Mouse (Mus musculus) cerebellum, postnatal 36 days (tissue): ENCODE data around the gene Orai1.

Experiments used
- DNase-seq, 2 experiments: peaks; one replicate each; pipeline ENCODE4 v3.0.0; 2021 to 2022; ENCODE audit warnings: mixed read lengths in 2 of 2

The Orai1 gene

DNA sequence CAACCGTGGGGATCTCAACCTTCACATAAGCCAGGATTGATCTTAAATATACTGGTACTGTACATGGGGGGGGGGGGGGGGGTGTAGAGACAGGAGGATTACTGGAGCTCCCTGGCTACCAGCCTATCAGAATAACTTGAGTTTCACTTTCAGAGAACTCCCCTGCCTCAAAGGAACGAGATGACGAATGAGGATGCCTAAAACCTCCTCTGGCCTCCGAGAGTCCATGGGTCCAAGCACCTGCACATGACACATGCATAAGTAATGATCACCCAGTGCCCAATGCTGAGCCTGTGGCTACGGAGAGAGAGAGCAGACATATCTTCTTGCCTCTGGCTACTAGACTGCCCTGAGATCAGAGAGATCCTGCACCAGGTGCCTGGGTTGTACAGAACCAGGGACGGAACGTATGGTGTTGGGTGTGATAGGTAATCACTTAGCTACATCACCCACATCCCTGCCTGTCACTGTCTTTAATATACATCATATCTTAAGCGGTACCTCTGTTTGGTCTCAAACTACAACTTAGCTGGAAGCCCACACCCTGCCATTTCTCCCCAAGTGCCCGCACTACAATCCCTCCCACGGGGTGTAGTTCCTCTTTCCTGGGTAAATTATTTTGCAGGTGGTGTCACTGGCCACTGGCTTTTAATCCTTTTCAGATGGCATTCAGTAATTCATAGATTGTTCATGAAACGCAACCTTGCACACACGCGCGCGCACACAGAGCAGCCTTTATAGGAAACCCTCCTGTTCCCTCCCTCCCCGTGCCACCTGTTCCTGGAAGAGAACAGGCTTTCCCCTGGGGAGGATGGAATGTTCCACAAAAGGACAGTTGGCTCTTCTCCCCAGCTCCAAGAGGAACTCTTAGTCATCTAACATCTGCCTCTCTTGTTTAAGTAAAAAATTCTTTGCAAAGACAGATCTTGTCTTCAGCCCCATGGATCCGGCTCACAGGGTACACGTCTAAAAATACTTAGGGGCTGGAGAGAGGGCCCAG, 17.4 kb upstream of the Orai1 start:
- DNase-seq: peak; percentile 43 to 55

- DNase-seq: no peak
Measured at GRCm38 (mm10) chr5:123000901-123001300, 14.0 kb upstream of the Orai1 start.

DNA sequence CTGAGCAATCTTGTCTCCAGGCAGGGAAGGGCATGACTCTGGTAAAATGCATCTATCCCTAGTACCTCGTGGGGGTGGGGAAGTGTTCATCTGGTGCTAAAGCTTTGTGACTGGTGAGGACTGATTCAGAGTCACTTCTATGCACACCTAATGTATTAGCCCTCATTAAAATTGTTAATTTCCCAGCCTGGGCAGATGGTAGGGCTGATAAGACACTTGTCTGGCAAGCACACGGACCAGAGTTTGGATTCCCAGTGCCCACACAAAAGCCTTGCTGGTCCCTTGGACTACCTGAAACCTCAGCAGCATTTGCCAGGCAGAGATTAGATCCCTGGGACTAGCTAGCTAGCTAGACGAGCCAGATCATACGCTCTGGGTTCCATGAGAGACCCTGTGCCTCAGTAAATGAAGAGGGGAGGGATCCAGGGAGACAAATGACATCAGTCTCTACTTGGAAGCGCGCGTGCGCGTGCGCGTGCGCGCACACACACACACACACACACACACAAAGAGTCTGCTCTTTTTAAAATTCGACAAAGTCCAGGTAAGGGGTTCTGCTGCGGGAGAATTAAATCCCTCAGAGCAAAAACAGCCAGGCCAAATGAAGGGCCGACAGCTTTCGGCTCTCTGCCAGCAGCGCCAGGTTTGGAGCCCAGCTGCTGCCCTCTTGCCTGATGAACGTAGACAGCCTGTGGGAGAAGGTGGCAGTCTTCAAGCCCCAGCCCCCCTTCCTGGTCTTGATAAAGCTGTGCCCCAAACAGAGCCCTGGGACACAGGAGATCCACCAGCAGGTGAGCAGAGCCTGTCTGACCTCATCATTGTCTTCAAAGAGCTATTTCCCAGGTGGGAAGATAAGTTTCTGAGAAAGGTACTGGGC, 8.9 kb upstream of the Orai1 start:
- DNase-seq: peak; percentile 51 to 65

- peak in 1 of 2 experiments; percentile 12 for DNase-seq
Measured at GRCm38 (mm10) chr5:123008877-123009493, 5.9 kb upstream of the Orai1 start.

DNA sequence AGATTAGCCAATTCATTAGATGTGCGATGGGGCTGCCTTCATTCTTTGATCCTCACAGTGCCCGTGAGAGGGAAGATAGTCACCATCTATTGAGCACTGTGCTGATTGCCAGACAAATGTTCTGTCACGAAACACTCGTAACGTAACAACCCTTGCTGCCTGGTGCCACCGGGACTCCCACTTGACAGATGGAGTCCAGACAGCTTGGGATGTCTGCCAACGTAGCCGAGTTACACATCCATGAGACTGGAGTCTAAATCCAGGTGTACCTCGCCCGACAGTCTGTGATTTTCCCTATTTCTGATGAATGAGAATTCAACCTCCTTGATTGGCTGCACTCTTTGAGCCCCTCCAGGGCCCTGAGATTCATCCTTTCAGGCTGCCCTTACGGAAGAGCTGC, 5.0 kb upstream of the Orai1 start:
- DNase-seq: peak; percentile 66 to 71

GRCm38 (mm10) chr5:123010806-123011205, 4.1 kb upstream of the Orai1 start:
- peak in 1 of 2 experiments; percentile 19 for DNase-seq

DNA sequence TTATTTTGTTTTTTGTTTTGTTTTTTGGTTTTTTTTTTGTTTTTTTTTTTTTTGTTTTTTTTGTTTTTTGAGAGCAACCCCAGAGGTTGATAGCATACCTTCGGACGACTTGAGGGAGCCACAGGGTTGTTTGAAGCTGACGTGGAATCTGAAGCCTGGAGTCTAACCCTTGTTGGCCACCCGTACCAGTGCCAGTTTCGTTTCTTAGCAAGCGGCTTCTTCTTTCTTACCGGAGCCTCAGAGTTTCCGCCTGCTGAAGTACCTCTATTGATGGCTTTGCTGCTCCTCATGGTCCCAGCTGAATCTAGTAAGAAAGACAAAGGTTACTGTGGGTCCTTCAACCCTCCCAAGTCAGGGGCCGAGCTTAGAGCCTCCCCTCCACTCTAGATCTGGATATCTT, 3.2 kb upstream of the Orai1 start:
- no peak for DNase-seq

- peak; percentile 71 to 74 for DNase-seq
Measured at GRCm38 (mm10) chr5:123013599-123014315, 1.1 kb upstream of the Orai1 start.

DNA sequence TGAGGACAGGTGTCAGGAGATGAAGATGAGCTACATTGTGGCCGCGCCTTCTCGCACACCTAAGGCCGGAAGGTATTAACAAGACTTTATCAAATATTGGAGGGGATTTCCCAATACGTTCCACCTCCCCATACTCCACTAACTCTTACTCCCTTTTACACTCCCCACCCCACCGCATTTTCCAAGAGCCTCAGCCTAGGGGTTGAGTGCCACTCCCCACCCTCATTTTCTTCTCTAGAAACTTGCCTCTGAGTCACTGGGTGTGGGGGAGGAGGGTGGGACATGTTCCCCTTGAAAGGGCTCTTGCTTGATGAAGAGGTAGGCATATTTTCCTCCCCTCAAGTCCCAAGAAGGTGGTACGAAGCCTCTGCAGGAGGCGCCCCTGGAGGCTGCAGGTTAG, 1.0 kb downstream of the Orai1 start:
- no peak for DNase-seq

- no peak for DNase-seq
Measured at GRCm38 (mm10) chr5:123017504-123017903, 2.6 kb downstream of the Orai1 start.

DNA sequence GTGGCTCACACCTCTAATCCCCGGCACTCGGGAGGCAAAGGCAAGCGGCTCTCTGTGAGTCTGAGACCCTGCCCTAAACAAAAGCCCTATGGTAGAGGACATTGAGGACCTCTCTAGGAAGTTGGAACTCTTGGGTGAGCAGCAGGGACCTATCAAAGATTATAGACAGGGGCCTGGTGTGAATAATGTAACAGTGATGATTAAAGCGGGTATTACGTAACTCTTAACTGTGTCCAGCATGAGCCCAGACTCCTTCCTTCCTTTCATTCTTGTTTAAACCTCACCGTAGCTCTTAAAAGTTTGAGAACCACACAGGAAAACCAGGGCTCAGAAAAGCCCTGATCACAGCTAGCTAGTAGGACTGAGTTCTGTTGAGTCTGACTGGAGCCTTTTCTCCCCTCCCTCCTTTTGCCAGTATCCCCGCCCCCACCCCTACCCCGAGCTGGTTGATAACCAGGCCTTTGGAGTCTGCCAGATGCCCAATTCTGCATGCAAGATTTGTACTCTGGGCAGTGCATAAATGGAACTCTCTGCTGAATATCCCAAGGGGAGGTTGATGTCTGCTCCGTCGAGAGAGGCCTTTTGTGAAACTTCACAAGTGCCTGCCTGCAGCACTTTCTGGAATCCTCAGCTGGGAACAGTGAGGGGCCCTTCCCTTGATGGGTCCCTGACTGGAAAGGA, 4.6 kb downstream of the Orai1 start:
- DNase-seq: no peak

DNA sequence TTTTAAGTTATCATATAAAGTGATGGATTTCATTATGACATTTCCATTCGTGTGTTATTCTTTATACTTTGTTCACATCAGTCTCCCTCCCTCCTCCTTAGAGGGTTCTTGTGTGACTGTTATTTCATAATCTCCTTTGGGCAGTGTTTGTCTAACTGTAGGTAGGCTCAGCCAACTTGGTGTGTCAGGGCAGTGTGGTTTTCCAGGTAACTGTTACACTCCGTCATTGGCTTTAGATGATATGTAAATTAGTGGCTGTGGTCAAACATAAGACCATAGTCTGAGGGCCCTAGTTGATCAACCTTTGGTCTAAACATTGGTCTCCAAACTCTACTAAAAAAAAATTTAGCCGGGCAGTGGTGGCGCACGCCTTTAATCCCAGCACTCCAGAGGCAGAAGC, 5.6 kb downstream of the Orai1 start:
- DNase-seq: no peak

GRCm38 (mm10) chr5:123021438-123021837, 6.6 kb downstream of the Orai1 start:
- no peak for DNase-seq

DNA sequence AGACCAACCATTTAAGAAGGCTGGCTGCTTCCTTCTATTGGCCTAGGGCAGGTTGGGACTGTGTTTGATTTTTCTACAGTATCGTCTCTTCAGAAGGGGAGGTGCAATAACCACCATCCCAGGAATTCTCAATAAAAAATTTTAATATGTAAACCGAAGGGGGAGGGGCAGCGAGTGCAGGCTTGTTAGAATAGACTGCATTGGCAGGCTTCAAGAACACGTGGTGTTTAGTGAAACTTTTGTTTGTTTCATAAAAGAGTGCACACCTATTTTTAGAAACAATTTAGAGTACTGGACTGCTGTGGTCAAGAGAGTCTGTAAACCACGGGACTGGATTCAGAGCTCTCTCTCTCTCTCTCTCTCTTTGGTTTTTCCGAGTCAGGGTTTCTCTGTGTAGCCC, 8.2 kb downstream of the Orai1 start:
- no peak for DNase-seq

GRCm38 (mm10) chr5:123024312-123024711, 9.4 kb downstream of the Orai1 start:
- no peak for DNase-seq

GRCm38 (mm10) chr5:123024965-123025573, 10.2 kb downstream of the Orai1 start:
- DNase-seq: no peak

GRCm38 (mm10) chr5:123026414-123026813, 11.5 kb downstream of the Orai1 start:
- no peak for DNase-seq

DNA sequence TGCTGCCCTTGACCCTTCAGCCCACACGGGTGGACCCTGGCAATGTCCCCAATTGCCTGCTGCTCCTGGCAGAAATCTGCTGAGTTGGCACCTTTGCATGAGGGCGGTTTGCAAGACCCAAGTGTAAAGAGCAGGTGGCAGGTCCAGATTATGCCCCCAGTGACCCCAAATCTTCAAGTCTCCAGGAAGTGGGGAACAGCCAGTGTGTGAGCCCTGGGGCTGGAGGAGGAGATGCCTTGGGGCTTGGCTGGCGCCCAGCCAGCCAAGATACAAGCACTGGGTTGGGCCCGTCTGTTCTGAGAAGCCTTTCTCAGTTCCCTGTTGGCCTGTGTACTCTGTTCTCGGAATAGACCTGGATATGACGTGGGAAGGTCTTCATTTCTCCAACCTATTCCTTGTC, 12.6 kb downstream of the Orai1 start:
- DNase-seq: no peak

DNA sequence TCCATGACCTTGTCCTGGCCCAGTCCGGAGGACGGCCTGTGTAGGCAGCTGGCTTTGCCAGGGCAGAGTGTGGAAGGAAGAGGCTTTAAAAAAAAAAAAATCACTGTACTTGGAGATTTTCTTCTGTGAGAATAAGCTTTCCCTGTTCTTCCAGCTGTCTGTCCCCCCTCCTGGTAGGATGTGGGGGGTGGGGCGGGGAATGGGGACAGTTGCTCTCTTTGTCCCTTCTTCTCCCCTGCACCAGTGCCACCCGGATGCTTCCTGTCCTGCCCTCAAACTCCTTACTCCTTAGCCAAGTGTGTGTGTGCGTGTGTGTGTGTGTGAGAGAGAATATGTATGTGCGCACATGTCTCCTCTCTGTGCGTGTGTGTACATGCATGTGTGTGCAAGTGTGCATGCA, 14.9 kb downstream of the Orai1 start:
- DNase-seq: no peak

DNA sequence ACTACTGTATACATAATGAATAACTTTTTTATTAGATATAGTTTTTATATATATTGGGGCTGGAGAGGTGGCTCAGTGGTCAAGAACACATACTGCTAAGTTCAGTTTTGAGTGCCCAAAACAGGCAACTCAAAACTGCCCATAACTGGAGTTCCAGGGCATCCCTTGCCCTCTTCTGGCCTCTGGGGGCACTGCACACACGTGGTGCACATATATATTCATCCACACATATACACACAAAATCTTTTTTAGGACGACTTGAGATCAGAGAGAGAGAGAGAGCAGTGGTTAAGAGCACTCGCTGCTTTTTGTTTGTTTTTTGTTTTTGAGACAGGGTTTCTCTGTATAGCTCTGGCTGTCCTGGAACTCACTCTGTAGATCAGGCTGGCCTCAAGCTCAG, 16.4 kb downstream of the Orai1 start:
- no peak for DNase-seq

DNA sequence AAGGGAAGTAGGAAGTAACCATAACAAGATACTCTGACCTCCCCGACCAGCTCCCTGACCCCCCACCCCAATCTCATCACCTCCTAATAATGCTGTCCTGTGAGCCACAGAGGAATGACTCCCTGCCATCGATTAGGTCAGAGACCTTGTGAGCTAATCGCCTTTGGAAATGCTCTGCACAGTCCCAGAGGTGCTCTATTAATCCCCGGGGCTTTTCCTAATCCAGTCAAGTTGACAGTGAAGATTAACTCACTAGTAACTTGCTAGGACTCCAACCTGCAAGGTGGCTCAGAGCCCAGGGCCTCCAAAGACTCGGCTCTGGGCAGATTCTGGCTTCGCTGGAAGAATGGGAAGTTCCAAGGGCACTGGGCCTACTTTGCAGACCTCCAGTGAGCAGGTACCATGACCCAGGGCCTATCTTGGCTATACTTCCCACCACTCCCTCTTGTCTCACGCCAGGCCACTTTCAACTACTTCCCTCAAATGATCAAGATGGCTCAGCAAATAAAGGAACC, 18.8 kb downstream of the Orai1 start:
- DNase-seq: no peak
